Mouse (Mus musculus): ENCODE data around the gene Nfil3.

DNA sequence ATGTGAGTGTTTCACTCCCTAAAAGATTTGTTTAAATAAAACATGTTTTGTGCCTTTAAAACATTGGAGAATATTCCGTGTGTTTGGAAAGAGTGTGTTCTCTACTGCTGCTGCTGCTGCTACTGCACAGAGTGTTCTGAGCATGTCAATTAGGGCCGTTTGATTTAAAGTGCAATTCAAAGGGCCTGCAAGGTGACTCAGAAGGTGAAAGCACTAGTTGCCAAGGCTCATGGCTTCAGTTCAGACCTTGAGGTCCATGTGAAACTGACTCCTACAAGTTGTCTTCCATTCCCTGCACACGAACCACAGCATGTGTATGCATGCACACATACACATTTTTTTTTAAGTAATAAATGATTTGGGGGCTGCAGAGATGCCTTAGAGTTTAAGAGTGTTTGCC is 22.4 kb upstream of the Nfil3 start:
- TF ChIP-seq CTCF (IDR thresholded peaks at IDR 0.05; ENCODE audit: low read depth, low read length) (no peak), POLR2A (IDR thresholded peaks at IDR 0.05; ENCODE audit: extremely low read depth, insufficient read depth, low read length) (no peak)
